Mouse (Mus musculus): ENCODE measurements at regions not wholly inside any gene's neighbourhood (a gene's known extent, or its start where the extent isn't known, plus 50 kb on each side); places are given as distances from the start of the nearest gene placed in this dataset.

- Histone ChIP-seq H3K4me3 (ENCODE audit: control insufficient read depth, low read depth, low read length) (no peak overlapping the region), H3K36me3 (ENCODE audit: control insufficient read depth, insufficient read depth, low read length) (no peaks in the 10 kb centered on the region), H3K4me1 (ENCODE audit: control insufficient read depth, insufficient read depth, low read length) (no peaks in the 10 kb centered on the region), H3K27ac (ENCODE audit: control insufficient read depth, insufficient read depth, low read depth, low read length) (peak overlapping the region; percentile 34; the same call in 1 of the 2 replicates), H3K27me3 (ENCODE audit: control insufficient read depth, insufficient read depth, low read length) (no peaks in the 10 kb centered on the region)
- TF ChIP-seq POLR2A (IDR thresholded peaks at IDR 0.05; ENCODE audit: control insufficient read depth, low read depth, low read length) (no peak), CTCF (IDR thresholded peaks at IDR 0.05; ENCODE audit: control insufficient read depth, insufficient read depth, insufficient replicate concordance, low read depth, low read length) (no peak)
Observed at GRCm38 (mm10) chr6:50969997-50970396, 315.8 kb upstream of the Npvf start.

GRCm38 (mm10) chr6:50970770-50971169 lies 316.5 kb upstream of the Npvf start:
- no peak for TF ChIP-seq POLR2A (IDR thresholded peaks at IDR 0.05; ENCODE audit: control insufficient read depth, low read depth, low read length)
- no peak for TF ChIP-seq CTCF (IDR thresholded peaks at IDR 0.05; ENCODE audit: control insufficient read depth, insufficient read depth, insufficient replicate concordance, low read depth, low read length)
- H3K27me3 ChIP-seq (ENCODE audit: control insufficient read depth, insufficient read depth, low read length), result no peaks in the 10 kb centered on the region
- no peaks in the 10 kb centered on the region for H3K36me3 ChIP-seq (ENCODE audit: control insufficient read depth, insufficient read depth, low read length)
- no peak overlapping the region for H3K27ac ChIP-seq (ENCODE audit: control insufficient read depth, insufficient read depth, low read depth, low read length)
- H3K4me3 ChIP-seq (ENCODE audit: control insufficient read depth, low read depth, low read length), result no peak overlapping the region
- no peaks in the 10 kb centered on the region for H3K4me1 ChIP-seq (ENCODE audit: control insufficient read depth, insufficient read depth, low read length)

GRCm38 (mm10) chr6:50972268-50972667 lies 318.0 kb upstream of the Npvf start:
- H3K36me3 ChIP-seq (ENCODE audit: control insufficient read depth, insufficient read depth, low read length), result no peaks in the 10 kb centered on the region
- H3K27me3 ChIP-seq (ENCODE audit: control insufficient read depth, insufficient read depth, low read length), result no peaks in the 10 kb centered on the region
- no peaks in the 10 kb centered on the region for H3K4me1 ChIP-seq (ENCODE audit: control insufficient read depth, insufficient read depth, low read length)
- TF ChIP-seq CTCF (IDR thresholded peaks at IDR 0.05; ENCODE audit: control insufficient read depth, insufficient read depth, insufficient replicate concordance, low read depth, low read length) (no peak), POLR2A (IDR thresholded peaks at IDR 0.05; ENCODE audit: control insufficient read depth, low read depth, low read length) (no peak)
- peak overlapping the region; percentile 71 for H3K27ac ChIP-seq (ENCODE audit: control insufficient read depth, insufficient read depth, low read depth, low read length)
- no peak overlapping the region for H3K4me3 ChIP-seq (ENCODE audit: control insufficient read depth, low read depth, low read length)

GRCm38 (mm10) chr6:50973231-50973654 lies 319.0 kb upstream of the Npvf start:
- Histone ChIP-seq H3K4me3 (ENCODE audit: control insufficient read depth, low read depth, low read length) (no peak overlapping the region), H3K36me3 (ENCODE audit: control insufficient read depth, insufficient read depth, low read length) (no peaks in the 10 kb centered on the region), H3K27ac (ENCODE audit: control insufficient read depth, insufficient read depth, low read depth, low read length) (no peak overlapping the region), H3K4me1 (ENCODE audit: control insufficient read depth, insufficient read depth, low read length) (no peaks in the 10 kb centered on the region), H3K27me3 (ENCODE audit: control insufficient read depth, insufficient read depth, low read length) (no peaks in the 10 kb centered on the region)
- TF ChIP-seq CTCF (IDR thresholded peaks at IDR 0.05; ENCODE audit: control insufficient read depth, insufficient read depth, insufficient replicate concordance, low read depth, low read length), result no peak
- TF ChIP-seq POLR2A (IDR thresholded peaks at IDR 0.05; ENCODE audit: control insufficient read depth, low read depth, low read length), result no peak

GRCm38 (mm10) chr6:50973815-50974214 lies 319.6 kb upstream of the Npvf start:
- TF ChIP-seq CTCF (IDR thresholded peaks at IDR 0.05; ENCODE audit: control insufficient read depth, insufficient read depth, insufficient replicate concordance, low read depth, low read length) (no peak), POLR2A (IDR thresholded peaks at IDR 0.05; ENCODE audit: control insufficient read depth, low read depth, low read length) (no peak)
- peak overlapping the region; percentile 73; the same call in 1 of the 2 replicates for H3K27ac ChIP-seq (ENCODE audit: control insufficient read depth, insufficient read depth, low read depth, low read length)
- no peaks in the 10 kb centered on the region for H3K27me3 ChIP-seq (ENCODE audit: control insufficient read depth, insufficient read depth, low read length)
- no peaks in the 10 kb centered on the region for H3K4me1 ChIP-seq (ENCODE audit: control insufficient read depth, insufficient read depth, low read length)
- no peaks in the 10 kb centered on the region for H3K36me3 ChIP-seq (ENCODE audit: control insufficient read depth, insufficient read depth, low read length)
- H3K4me3 ChIP-seq (ENCODE audit: control insufficient read depth, low read depth, low read length), result no peak overlapping the region

GRCm38 (mm10) chr6:50974961-50975360 lies 320.7 kb upstream of the Npvf start:
- Histone ChIP-seq H3K36me3 (ENCODE audit: control insufficient read depth, insufficient read depth, low read length) (no peaks in the 10 kb centered on the region), H3K4me1 (ENCODE audit: control insufficient read depth, insufficient read depth, low read length) (no peaks in the 10 kb centered on the region), H3K4me3 (ENCODE audit: control insufficient read depth, low read depth, low read length) (no peak overlapping the region), H3K27me3 (ENCODE audit: control insufficient read depth, insufficient read depth, low read length) (no peaks in the 10 kb centered on the region), H3K27ac (ENCODE audit: control insufficient read depth, insufficient read depth, low read depth, low read length) (no peak overlapping the region)
- TF ChIP-seq CTCF (IDR thresholded peaks at IDR 0.05; ENCODE audit: control insufficient read depth, insufficient read depth, insufficient replicate concordance, low read depth, low read length) (no peak), POLR2A (IDR thresholded peaks at IDR 0.05; ENCODE audit: control insufficient read depth, low read depth, low read length) (no peak)

GRCm38 (mm10) chr6:50976973-50977372 lies 322.7 kb upstream of the Npvf start:
- no peaks in the 10 kb centered on the region for H3K4me1 ChIP-seq (ENCODE audit: control insufficient read depth, insufficient read depth, low read length)
- H3K27ac ChIP-seq (ENCODE audit: control insufficient read depth, insufficient read depth, low read depth, low read length), result no peak overlapping the region
- no peaks in the 10 kb centered on the region for H3K27me3 ChIP-seq (ENCODE audit: control insufficient read depth, insufficient read depth, low read length)
- no peak overlapping the region for H3K4me3 ChIP-seq (ENCODE audit: control insufficient read depth, low read depth, low read length)
- no peak for TF ChIP-seq POLR2A (IDR thresholded peaks at IDR 0.05; ENCODE audit: control insufficient read depth, low read depth, low read length)
- no peaks in the 10 kb centered on the region for H3K36me3 ChIP-seq (ENCODE audit: control insufficient read depth, insufficient read depth, low read length)

- H3K4me1 ChIP-seq (ENCODE audit: control insufficient read depth, insufficient read depth, low read length), result no peaks in the 10 kb centered on the region
Observed at GRCm38 (mm10) chr6:50977381-50977780, 323.1 kb upstream of the Npvf start.

More at GRCm38 (mm10) chr6:50977381-50977780, 323.1 kb upstream of the Npvf start:
- Histone ChIP-seq H3K36me3 (ENCODE audit: control insufficient read depth, insufficient read depth, low read length) (no peaks in the 10 kb centered on the region), H3K4me3 (ENCODE audit: control insufficient read depth, low read depth, low read length) (no peak overlapping the region), H3K27ac (ENCODE audit: control insufficient read depth, insufficient read depth, low read depth, low read length) (0 out of 2 replicates have a peak overlapping the region, but pooled peaks have one; percentile 25), H3K27me3 (ENCODE audit: control insufficient read depth, insufficient read depth, low read length) (no peaks in the 10 kb centered on the region)
- no peak for TF ChIP-seq POLR2A (IDR thresholded peaks at IDR 0.05; ENCODE audit: control insufficient read depth, low read depth, low read length)
- TF ChIP-seq CTCF (IDR thresholded peaks at IDR 0.05; ENCODE audit: control insufficient read depth, insufficient read depth, insufficient replicate concordance, low read depth, low read length), result no peak
